Mouse (Mus musculus): Measurements from ENCODE around the gene Popdc2. TPM values are rescaled to one million over a fixed set of nuclear protein-coding genes. Genes with fewer than 3 reads are reported as not detected.
A peak's percentile ranks its signal among the peaks of the same experiment; 100 is the strongest.

Popdc2 gene
- polyA plus RNA-seq, 1 experiment from 2014 or later = 0.73 TPM

DNA sequence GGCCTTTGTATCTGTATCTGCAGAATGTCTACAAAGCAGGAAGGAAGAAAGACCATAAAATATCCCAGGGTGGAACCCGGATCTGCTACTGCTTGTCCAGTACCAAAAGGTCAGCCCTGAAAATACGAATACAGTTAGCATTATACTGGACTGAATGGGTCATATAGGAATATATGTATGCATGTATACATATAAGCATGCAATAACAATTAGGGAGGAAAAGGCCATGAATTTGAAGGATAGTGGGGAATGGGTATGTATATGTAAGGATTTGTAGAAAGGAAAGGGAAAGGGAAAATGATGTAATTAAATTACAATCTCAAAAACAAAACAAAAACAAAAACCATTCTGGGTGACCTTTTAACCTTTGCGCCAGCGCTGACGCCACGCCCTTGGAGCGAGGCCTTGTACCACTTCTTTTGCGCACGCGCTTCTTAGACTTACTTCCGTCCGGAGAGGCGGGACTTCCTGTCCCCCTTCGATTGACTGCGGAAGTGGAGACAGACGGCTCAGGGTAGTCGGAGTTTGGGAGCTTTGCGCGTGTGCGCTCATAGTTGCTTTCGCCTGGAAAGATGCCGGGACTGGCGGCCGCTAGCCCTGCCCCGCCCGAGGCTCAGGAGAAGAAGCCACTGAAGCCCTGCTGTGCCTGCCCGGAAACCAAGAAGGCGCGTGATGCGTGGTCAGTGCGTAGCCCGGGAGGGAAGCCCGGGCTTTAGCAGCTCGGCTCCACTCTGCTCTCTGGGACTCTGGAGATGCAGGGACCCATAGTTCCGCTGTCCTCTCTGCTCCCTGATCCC, 15.3 kb upstream of the Popdc2 start, which contains the start of the genes Cox17 and Gm21987:
Gene Cox17 (plus strand): TSS at position 463 of the 797 bp plus-strand sequence.
Gene Gm21987 (plus strand): TSS at position 512 of the 797 bp plus-strand sequence.
- Histone ChIP-seq H3K4me3 (peak within 1 kb of the TSS; percentile 72), H3K27me3 (ENCODE audit: poor library complexity, severe bottlenecking) (no peaks in the 10 kb centered on the region), H3K27ac (peak within 1 kb of the TSS; percentile 93), H3K36me3 (replicated peaks) (peaks cover 29% of the 10 kb centered on the region), H3K4me1 (peaks cover 25% of the 10 kb centered on the region), H3K9me3 (no peaks in the 10 kb centered on the region)
- WGBS = 3% methylated on average over 35 of the region's 35 CpGs
- peak; percentile 88 for DNase-seq (ENCODE audit: extremely low spot score, low spot score)

DNA sequence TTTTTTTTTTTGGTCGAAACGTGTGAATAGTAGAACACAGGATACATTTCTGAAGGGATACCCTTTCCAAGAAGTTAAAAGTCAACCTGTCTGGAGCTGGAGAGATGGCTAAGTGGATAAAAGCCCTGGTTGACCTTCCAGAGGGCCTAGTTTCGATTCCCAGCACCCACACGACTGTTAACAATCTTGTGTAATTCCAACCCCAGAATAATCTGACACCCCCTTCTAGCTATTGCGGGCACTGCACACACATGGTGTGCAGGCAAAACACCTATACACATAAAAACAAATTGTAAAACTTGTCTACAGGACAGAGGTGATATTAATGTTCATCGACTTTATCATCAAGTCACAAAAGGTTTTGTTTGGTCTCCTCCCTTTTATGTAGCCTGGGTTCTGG, 14.4 kb upstream of the Popdc2 start:
- 60% methylated on average over 6 of the region's 6 CpGs for WGBS
- Histone ChIP-seq H3K27ac (peak overlapping the region; percentile 93), H3K27me3 (ENCODE audit: poor library complexity, severe bottlenecking) (no peaks in the 10 kb centered on the region)

DNA sequence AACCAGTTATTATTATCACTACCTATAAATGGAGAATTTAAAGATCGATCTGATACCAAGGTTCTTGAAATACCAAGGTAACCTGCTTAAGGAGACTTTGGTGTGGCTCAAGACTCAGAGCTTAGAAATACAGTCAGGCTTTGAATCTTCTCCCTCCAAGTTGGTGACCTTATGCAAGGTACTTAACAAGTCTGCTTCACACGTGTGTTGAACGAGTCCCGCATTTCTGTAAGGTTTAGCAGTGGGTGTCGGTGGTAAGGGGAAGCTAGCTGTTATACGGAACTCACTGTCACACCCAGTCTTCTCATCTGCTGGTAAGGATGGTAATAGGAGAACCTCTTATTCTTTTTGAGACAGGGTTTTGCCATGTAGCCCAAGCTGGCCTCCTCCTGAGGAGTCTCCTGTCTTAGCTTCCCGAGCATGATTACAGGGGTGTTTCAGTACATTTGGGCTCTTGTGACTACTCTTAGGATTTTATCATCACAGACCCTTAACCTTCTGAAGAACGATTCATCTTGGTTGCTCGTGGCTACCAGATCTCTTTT, 13.7 kb upstream of the Popdc2 start:
- no peaks in the 10 kb centered on the region for H3K9me3 ChIP-seq
- no peak overlapping the region for H3K27ac ChIP-seq
- WGBS = 94% methylated on average over 9 of the region's 9 CpGs
- no peak overlapping the region for H3K4me3 ChIP-seq
- H3K27me3 ChIP-seq (ENCODE audit: poor library complexity, severe bottlenecking) = no peaks in the 10 kb centered on the region
- peaks cover 41% of the 10 kb centered on the region for H3K36me3 ChIP-seq (replicated peaks)
- DNase-seq (ENCODE audit: extremely low spot score, low spot score) = no peak
- peaks cover 17% of the 10 kb centered on the region for H3K4me1 ChIP-seq

More for the DNA sequence above, 14.4 kb upstream of the Popdc2 start:
- Histone ChIP-seq H3K9me3 (no peaks in the 10 kb centered on the region), H3K36me3 (replicated peaks) (peaks cover 38% of the 10 kb centered on the region), H3K4me3 (peak overlapping the region; percentile 72), H3K4me1 (peaks cover 17% of the 10 kb centered on the region)
- no peak for DNase-seq (ENCODE audit: extremely low spot score, low spot score)

DNA sequence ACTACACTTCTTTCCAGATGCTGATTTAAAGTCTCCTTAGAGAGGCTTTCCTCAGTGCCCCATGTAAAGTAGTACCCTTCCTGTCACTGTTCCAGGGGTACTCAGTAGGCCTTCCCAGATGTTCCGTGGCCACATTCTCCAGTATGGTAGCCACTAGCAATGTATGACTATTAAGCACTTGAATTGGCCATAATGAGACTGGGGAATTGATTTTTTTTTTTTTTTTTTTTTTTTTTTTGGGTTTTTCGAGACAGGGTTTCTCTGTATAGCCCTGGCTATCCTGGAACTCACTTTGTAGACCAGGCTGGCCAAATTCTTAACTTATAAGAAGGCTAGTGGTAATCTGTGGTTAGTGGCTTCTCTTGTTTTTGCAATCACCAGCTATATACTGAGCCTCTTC, 12.1 kb upstream of the Popdc2 start:
- H3K4me1 ChIP-seq = peaks cover 17% of the 10 kb centered on the region
- no peaks in the 10 kb centered on the region for H3K9me3 ChIP-seq
- H3K4me3 ChIP-seq = no peak overlapping the region
- WGBS = 90% methylated on average over 2 of the region's 2 CpGs
- H3K36me3 ChIP-seq (replicated peaks) = peaks cover 45% of the 10 kb centered on the region
- no peak for DNase-seq (ENCODE audit: extremely low spot score, low spot score)
- H3K27ac ChIP-seq = no peak overlapping the region
- no peaks in the 10 kb centered on the region for H3K27me3 ChIP-seq (ENCODE audit: poor library complexity, severe bottlenecking)

DNA sequence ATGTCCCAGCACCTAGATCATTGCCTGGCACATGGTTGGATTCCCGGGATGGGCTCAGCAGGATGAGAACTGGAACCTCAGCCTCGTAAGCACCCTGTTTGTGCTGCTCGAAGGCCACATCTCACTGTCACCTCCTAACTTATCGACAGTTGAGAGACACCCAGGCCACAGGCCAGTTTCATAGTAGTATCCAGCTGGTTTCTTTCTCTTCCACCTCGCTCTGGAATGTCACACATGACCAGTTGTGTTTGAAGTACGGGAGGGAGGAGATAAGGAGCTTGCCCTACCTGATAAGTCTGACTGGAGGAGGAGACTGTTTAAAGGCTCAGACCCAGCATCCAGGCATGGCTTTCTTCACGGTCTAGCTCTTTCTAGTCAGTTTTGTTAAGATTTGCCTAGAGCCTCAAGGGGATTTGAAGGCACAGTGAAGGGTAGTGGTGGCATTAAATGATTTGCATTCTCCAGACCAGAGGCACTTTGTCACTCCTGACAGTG, 11.6 kb upstream of the Popdc2 start:
- H3K9me3 ChIP-seq = no peaks in the 10 kb centered on the region
- H3K27me3 ChIP-seq (ENCODE audit: poor library complexity, severe bottlenecking) = no peaks in the 10 kb centered on the region
- H3K4me1 ChIP-seq = peaks cover 17% of the 10 kb centered on the region
- no peak for DNase-seq (ENCODE audit: extremely low spot score, low spot score)
- 89% methylated on average over 7 of the region's 7 CpGs for WGBS
- no peak overlapping the region for H3K27ac ChIP-seq
- peaks cover 45% of the 10 kb centered on the region for H3K36me3 ChIP-seq (replicated peaks)
- no peak overlapping the region for H3K4me3 ChIP-seq

DNA sequence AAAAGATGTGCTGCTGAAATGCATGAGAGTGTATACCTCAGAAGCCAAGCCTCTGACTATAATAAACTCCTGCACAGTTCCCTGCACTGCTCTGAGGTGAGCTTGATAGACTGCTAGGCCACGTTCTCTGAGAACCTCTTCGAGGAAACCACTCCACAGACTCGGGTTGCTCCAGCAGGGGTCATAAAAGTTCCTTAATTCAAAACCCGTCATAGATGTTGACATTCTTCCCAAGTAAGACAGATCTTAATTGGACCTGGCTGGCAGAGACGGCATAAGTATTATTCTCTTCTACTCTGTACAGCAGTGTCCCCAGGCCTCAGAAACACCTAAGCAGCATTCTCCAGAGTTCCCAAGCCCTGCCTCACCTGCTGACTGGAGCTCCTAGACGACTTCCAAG, 11.1 kb upstream of the Popdc2 start:
- Histone ChIP-seq H3K36me3 (replicated peaks) (peaks cover 45% of the 10 kb centered on the region), H3K27me3 (ENCODE audit: poor library complexity, severe bottlenecking) (no peaks in the 10 kb centered on the region), H3K4me3 (no peak overlapping the region), H3K9me3 (no peaks in the 10 kb centered on the region), H3K27ac (no peak overlapping the region), H3K4me1 (peaks cover 17% of the 10 kb centered on the region)
- 89% methylated on average over 6 of the region's 6 CpGs for WGBS
- DNase-seq (ENCODE audit: extremely low spot score, low spot score) = no peak

DNA sequence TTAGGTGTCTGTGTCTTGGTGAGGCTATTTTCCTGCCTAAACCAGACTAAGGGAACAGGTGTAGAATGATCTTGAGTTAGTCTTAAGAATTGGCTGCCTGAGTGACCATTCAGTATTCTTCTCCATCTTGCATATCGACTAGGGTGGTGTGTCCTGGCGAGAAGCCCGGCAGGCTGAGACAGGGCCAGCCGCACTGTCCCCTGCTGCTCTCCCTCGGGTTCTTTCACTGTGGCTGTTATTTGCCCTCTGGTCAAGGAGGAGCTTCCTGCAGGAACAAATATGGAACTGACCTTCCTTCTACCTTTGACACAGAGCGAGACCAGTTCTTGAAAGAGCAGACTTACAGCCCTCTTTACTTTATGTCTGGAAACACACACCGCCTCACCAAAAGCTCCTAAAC, 10.0 kb upstream of the Popdc2 start:
- H3K27ac ChIP-seq = no peak overlapping the region
- peaks cover 13% of the 10 kb centered on the region for H3K4me1 ChIP-seq
- DNase-seq (ENCODE audit: extremely low spot score, low spot score) = no peak
- H3K9me3 ChIP-seq = no peaks in the 10 kb centered on the region
- peaks cover 48% of the 10 kb centered on the region for H3K36me3 ChIP-seq (replicated peaks)
- no peak overlapping the region for H3K4me3 ChIP-seq
- H3K27me3 ChIP-seq (ENCODE audit: poor library complexity, severe bottlenecking) = no peaks in the 10 kb centered on the region
- 88% methylated on average over 7 of the region's 7 CpGs for WGBS

DNA sequence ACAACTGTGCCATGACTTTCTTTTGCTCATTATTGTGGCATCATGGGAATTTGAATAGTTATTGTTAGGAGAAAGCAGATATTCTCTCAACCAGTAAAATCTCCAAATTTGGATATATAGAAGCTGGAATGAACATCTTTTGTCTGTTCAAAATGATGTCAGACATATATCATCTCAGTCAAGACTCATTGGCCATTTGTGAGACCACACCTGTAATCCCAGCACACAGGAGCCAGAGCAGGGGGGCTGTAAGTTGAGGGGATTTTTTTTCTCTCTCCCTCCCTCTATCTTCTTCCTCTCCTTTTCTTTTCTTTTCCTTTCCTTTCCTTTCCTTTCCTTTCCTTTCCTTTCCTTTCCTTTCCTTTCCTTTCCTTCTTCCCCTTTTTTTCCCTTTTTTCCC, 9.2 kb upstream of the Popdc2 start:
- H3K4me1 ChIP-seq = peaks cover 7% of the 10 kb centered on the region

DNA sequence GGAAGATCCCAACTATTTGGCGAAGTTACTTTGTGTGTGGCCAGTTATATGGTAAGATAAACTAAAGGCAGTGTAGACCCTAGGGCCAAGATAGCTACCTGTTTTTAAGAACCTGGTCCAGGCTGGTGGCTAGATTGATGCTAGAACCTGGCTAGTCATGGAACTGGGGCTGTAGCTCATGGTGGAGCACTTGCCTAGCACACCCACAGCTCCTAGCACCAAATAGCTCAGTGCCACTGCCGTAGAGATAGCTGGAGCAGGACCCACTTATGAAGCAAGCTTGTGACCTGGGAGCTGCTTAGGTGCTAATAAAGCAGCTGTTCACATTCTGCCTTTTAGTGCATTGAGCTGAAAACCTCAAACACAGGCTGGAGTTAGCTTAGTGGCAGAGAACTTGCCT, 8.4 kb upstream of the Popdc2 start:
- Histone ChIP-seq H3K36me3 (replicated peaks) (peaks cover 49% of the 10 kb centered on the region), H3K4me1 (no peaks in the 10 kb centered on the region), H3K27me3 (ENCODE audit: poor library complexity, severe bottlenecking) (no peaks in the 10 kb centered on the region), H3K9me3 (no peaks in the 10 kb centered on the region), H3K27ac (no peak overlapping the region), H3K4me3 (no peak overlapping the region)
- DNase-seq (ENCODE audit: extremely low spot score, low spot score) = no peak
- 90% methylated on average over 2 of the region's 2 CpGs for WGBS

More for the DNA sequence above, 9.2 kb upstream of the Popdc2 start:
- H3K4me3 ChIP-seq = no peak overlapping the region
- no peak for DNase-seq (ENCODE audit: extremely low spot score, low spot score)
- no peak overlapping the region for H3K27ac ChIP-seq
- H3K36me3 ChIP-seq (replicated peaks) = peaks cover 49% of the 10 kb centered on the region
- H3K9me3 ChIP-seq = no peaks in the 10 kb centered on the region
- no peaks in the 10 kb centered on the region for H3K27me3 ChIP-seq (ENCODE audit: poor library complexity, severe bottlenecking)

DNA sequence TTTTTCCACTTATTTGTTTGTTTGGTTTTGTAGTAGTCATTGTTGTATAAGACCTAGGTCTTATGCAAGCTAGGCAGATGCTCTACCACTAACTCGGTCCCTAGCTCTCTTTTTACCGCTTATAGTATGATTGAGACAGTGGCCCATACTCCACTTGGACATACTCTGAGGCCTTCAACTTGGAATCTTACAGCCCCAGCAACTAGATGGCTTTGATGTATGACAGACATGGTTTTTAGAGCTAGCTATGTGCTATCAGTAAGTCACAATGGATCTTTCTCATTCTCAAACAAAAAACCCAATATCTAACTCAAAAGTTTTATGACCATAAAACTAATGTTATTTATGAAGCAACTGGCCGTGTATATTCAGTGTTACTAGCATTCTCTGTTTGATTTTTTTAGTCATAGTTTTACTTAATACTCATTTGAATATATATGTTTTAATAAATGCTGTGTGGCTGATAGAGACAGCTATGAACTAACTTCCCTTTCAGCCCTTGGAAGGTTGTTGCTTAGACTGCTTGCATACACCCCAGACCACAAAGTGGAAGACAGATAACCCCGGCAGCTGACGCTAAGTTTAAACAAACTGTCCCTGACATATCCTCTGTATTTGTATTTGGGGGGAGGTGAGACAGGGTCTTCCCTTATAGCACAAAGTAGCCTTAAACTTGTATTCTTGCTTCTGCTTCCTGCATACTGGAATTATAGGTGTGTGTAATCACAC, 7.7 kb upstream of the Popdc2 start:
- H3K9me3 ChIP-seq = no peaks in the 10 kb centered on the region

DNA sequence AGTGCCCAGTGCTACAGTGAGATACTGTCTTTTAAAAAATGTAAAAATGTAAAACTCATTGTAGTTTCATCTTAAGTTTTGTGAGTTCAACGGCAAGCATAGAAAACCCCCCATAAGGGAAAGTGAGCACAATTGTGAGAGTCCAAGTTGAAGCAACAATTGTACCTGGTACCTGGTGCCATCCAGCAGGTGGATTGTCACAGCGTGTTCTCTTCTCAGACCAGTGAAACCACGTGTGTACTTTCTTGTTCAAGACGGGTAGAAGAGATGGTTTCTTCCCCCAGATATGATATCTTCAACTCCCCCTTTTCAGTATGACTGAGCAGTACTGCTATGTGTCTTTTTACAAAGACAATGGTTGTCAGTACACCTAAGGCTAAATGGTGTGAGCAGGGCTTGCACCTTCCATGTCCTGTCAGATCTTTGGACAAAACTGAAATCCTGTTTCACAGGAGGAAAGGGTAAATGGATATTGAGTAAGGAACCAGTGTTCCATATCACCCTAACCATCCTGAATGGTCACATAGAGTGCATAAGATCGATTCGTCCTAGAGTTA, 3.7 kb upstream of the Popdc2 start:
- 90% methylated on average over 6 of the region's 6 CpGs for WGBS
- no peak for DNase-seq (ENCODE audit: extremely low spot score, low spot score)
- H3K27me3 ChIP-seq (ENCODE audit: poor library complexity, severe bottlenecking) = no peaks in the 10 kb centered on the region
- H3K9me3 ChIP-seq = no peaks in the 10 kb centered on the region
- peaks cover 11% of the 10 kb centered on the region; the same call in 1 of the 2 replicates for H3K4me1 ChIP-seq
- no peak overlapping the region for H3K27ac ChIP-seq
- H3K36me3 ChIP-seq (replicated peaks) = peaks cover 8% of the 10 kb centered on the region
- no peak overlapping the region for H3K4me3 ChIP-seq

More for the DNA sequence above, 7.7 kb upstream of the Popdc2 start:
- H3K4me3 ChIP-seq = no peak overlapping the region
- no peaks in the 10 kb centered on the region for H3K4me1 ChIP-seq
- H3K27me3 ChIP-seq (ENCODE audit: poor library complexity, severe bottlenecking) = no peaks in the 10 kb centered on the region
- H3K36me3 ChIP-seq (replicated peaks) = peaks cover 43% of the 10 kb centered on the region
- 90% methylated on average over 5 of the region's 5 CpGs for WGBS
- H3K27ac ChIP-seq = no peak overlapping the region
- DNase-seq (ENCODE audit: extremely low spot score, low spot score) = no peak

DNA sequence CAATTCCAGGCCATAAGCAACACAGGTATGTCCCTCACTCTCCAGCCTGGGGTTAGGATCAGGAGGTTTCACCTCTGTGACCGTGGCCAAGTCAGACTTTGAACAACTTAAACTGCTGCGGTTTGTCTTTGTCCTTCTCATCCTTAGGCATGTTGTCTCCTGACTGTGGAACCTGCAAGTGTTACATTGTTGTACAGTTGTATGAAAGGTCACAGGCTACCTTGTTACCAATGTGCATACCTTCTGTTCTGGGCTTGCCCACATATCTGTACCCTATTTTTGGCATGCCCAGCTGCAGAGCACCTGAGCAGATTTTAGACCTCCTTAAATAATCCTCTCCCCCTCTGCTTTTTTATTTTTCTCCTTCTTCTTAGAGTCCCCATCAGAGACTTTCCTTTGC, 2.8 kb upstream of the Popdc2 start:
- no peaks in the 10 kb centered on the region for H3K9me3 ChIP-seq
- H3K4me1 ChIP-seq = peaks cover 11% of the 10 kb centered on the region; the same call in 1 of the 2 replicates
- no peaks in the 10 kb centered on the region for H3K27me3 ChIP-seq (ENCODE audit: poor library complexity, severe bottlenecking)
- H3K36me3 ChIP-seq (replicated peaks) = 0 out of 2 replicates have a peak, but pooled peaks cover 3% of the 10 kb centered on the region
- DNase-seq (ENCODE audit: extremely low spot score, low spot score) = no peak
- H3K4me3 ChIP-seq = no peak overlapping the region
- no peak overlapping the region for H3K27ac ChIP-seq
- WGBS = 91% methylated on average over 2 of the region's 2 CpGs

Data from forebrain, embryonic 10.5 days (tissue).